Mouse (Mus musculus): Measurements from ENCODE around the gene Armc12. TPM values are rescaled to one million over a fixed set of nuclear protein-coding genes. Genes with fewer than 3 reads are reported as not detected.

The Armc12 gene
- polyA plus RNA-seq, 1 experiment from 2014 or later: not detected

GRCm38 (mm10) chr17:28517956-28518614 lies 12.5 kb upstream of the Armc12 start:
- no peaks in the 10 kb centered on the region for H3K9me3 ChIP-seq (ENCODE audit: control insufficient read depth, low read length)
- H3K4me2 ChIP-seq (ENCODE audit: low read depth): peak overlapping the region; percentile 67
- H3K27ac ChIP-seq (ENCODE audit: low read depth, low read length): 0 out of 2 replicates have a peak overlapping the region, but pooled peaks have one; percentile 14
- ATAC-seq (ENCODE audit: insufficient read depth, low FRiP score, low TSS enrichment): peak; percentile 42; the same call in 1 of the 2 replicates
- under 1% methylated on average over 42 of the region's 46 CpGs for WGBS
- H3K9ac ChIP-seq (ENCODE audit: low read length): peak overlapping the region; percentile 57
- H3K36me3 ChIP-seq (ENCODE audit: control insufficient read depth, insufficient read depth, low read length): no peaks in the 10 kb centered on the region
- DNase-seq (ENCODE audit: low spot score): peak; percentile 67
- peak overlapping the region; percentile 37 for H3K4me3 ChIP-seq (ENCODE audit: low read depth, low read length)
- H3K4me1 ChIP-seq (ENCODE audit: control insufficient read depth, insufficient read depth, low read length): 0 out of 2 replicates have a peak, but pooled peaks cover 5% of the 10 kb centered on the region
- peaks cover 18% of the 10 kb centered on the region for H3K27me3 ChIP-seq (ENCODE audit: control insufficient read depth, insufficient read depth, low read length)

GRCm38 (mm10) chr17:28518615-28519071 lies 12.0 kb upstream of the Armc12 start:
- ATAC-seq (ENCODE audit: insufficient read depth, low FRiP score, low TSS enrichment) (no peak), DNase-seq (ENCODE audit: low spot score) (no peak)
- Histone ChIP-seq H3K9me3 (ENCODE audit: control insufficient read depth, low read length) (no peaks in the 10 kb centered on the region), H3K27ac (ENCODE audit: low read depth, low read length) (no peak overlapping the region), H3K27me3 (ENCODE audit: control insufficient read depth, insufficient read depth, low read length) (peaks cover 18% of the 10 kb centered on the region), H3K4me1 (ENCODE audit: control insufficient read depth, insufficient read depth, low read length) (0 out of 2 replicates have a peak, but pooled peaks cover 5% of the 10 kb centered on the region), H3K4me2 (ENCODE audit: low read depth) (peak overlapping the region; percentile 67), H3K9ac (ENCODE audit: low read length) (peak overlapping the region; percentile 57), H3K4me3 (ENCODE audit: low read depth, low read length) (peak overlapping the region; percentile 37), H3K36me3 (ENCODE audit: control insufficient read depth, insufficient read depth, low read length) (no peaks in the 10 kb centered on the region)
- WGBS: 22% methylated on average over 8 of the region's 8 CpGs

GRCm38 (mm10) chr17:28519827-28520226 lies 10.8 kb upstream of the Armc12 start:
- Histone ChIP-seq H3K36me3 (ENCODE audit: control insufficient read depth, insufficient read depth, low read length) (no peaks in the 10 kb centered on the region), H3K27ac (ENCODE audit: low read depth, low read length) (no peak overlapping the region), H3K4me3 (ENCODE audit: low read depth, low read length) (no peak overlapping the region), H3K4me2 (ENCODE audit: low read depth) (no peak overlapping the region), H3K9ac (ENCODE audit: low read length) (no peak overlapping the region), H3K4me1 (ENCODE audit: control insufficient read depth, insufficient read depth, low read length) (0 out of 2 replicates have a peak, but pooled peaks cover 5% of the 10 kb centered on the region), H3K27me3 (ENCODE audit: control insufficient read depth, insufficient read depth, low read length) (peaks cover 18% of the 10 kb centered on the region), H3K9me3 (ENCODE audit: control insufficient read depth, low read length) (no peaks in the 10 kb centered on the region)
- no peak for ATAC-seq (ENCODE audit: insufficient read depth, low FRiP score, low TSS enrichment)
- no peak for DNase-seq (ENCODE audit: low spot score)
- 96% methylated on average over 3 of the region's 3 CpGs for WGBS

GRCm38 (mm10) chr17:28520561-28520960 lies 10.0 kb upstream of the Armc12 start:
- WGBS: 69% methylated on average over 4 of the region's 4 CpGs
- Histone ChIP-seq H3K4me1 (ENCODE audit: control insufficient read depth, insufficient read depth, low read length) (0 out of 2 replicates have a peak, but pooled peaks cover 5% of the 10 kb centered on the region), H3K36me3 (ENCODE audit: control insufficient read depth, insufficient read depth, low read length) (no peaks in the 10 kb centered on the region), H3K9me3 (ENCODE audit: control insufficient read depth, low read length) (no peaks in the 10 kb centered on the region), H3K27ac (ENCODE audit: low read depth, low read length) (no peak overlapping the region), H3K4me2 (ENCODE audit: low read depth) (no peak overlapping the region), H3K9ac (ENCODE audit: low read length) (no peak overlapping the region), H3K4me3 (ENCODE audit: low read depth, low read length) (no peak overlapping the region), H3K27me3 (ENCODE audit: control insufficient read depth, insufficient read depth, low read length) (peaks cover 18% of the 10 kb centered on the region)
- DNase-seq (ENCODE audit: low spot score) (no peak), ATAC-seq (ENCODE audit: insufficient read depth, low FRiP score, low TSS enrichment) (no peak)

- 65% methylated on average over 5 of the region's 5 CpGs for WGBS
- H3K27ac ChIP-seq (ENCODE audit: low read depth, low read length): no peak overlapping the region
- H3K9me3 ChIP-seq (ENCODE audit: control insufficient read depth, low read length): no peaks in the 10 kb centered on the region
- H3K4me2 ChIP-seq (ENCODE audit: low read depth): no peak overlapping the region
- 0 out of 2 replicates have a peak, but pooled peaks cover 5% of the 10 kb centered on the region for H3K4me1 ChIP-seq (ENCODE audit: control insufficient read depth, insufficient read depth, low read length)
- H3K4me3 ChIP-seq (ENCODE audit: low read depth, low read length): no peak overlapping the region
- no peak overlapping the region for H3K9ac ChIP-seq (ENCODE audit: low read length)
- DNase-seq (ENCODE audit: low spot score) (no peak), ATAC-seq (ENCODE audit: insufficient read depth, low FRiP score, low TSS enrichment) (no peak)
- peaks cover 15% of the 10 kb centered on the region for H3K27me3 ChIP-seq (ENCODE audit: control insufficient read depth, insufficient read depth, low read length)
- no peaks in the 10 kb centered on the region for H3K36me3 ChIP-seq (ENCODE audit: control insufficient read depth, insufficient read depth, low read length)
Measured at GRCm38 (mm10) chr17:28521071-28521726, 9.4 kb upstream of the Armc12 start.

- no peak overlapping the region for H3K4me3 ChIP-seq (ENCODE audit: low read depth, low read length)
- H3K27ac ChIP-seq (ENCODE audit: low read depth, low read length): no peak overlapping the region
- DNase-seq (ENCODE audit: low spot score): no peak
- no peak overlapping the region for H3K4me2 ChIP-seq (ENCODE audit: low read depth)
- 27% methylated on average over 6 of the region's 6 CpGs for WGBS
- H3K27me3 ChIP-seq (ENCODE audit: control insufficient read depth, insufficient read depth, low read length): peaks cover 14% of the 10 kb centered on the region
- 0 out of 2 replicates have a peak, but pooled peaks cover 5% of the 10 kb centered on the region for H3K4me1 ChIP-seq (ENCODE audit: control insufficient read depth, insufficient read depth, low read length)
- H3K9me3 ChIP-seq (ENCODE audit: control insufficient read depth, low read length): no peaks in the 10 kb centered on the region
- no peaks in the 10 kb centered on the region for H3K36me3 ChIP-seq (ENCODE audit: control insufficient read depth, insufficient read depth, low read length)
- ATAC-seq (ENCODE audit: insufficient read depth, low FRiP score, low TSS enrichment): no peak
- no peak overlapping the region for H3K9ac ChIP-seq (ENCODE audit: low read length)
Measured at GRCm38 (mm10) chr17:28521920-28522319, 8.7 kb upstream of the Armc12 start.

- Histone ChIP-seq H3K27ac (ENCODE audit: low read depth, low read length) (0 out of 2 replicates have a peak overlapping the region, but pooled peaks have one; percentile 49), H3K9ac (ENCODE audit: low read length) (peak overlapping the region; percentile 65), H3K27me3 (ENCODE audit: control insufficient read depth, insufficient read depth, low read length) (peaks cover 12% of the 10 kb centered on the region), H3K36me3 (ENCODE audit: control insufficient read depth, insufficient read depth, low read length) (no peaks in the 10 kb centered on the region), H3K4me2 (ENCODE audit: low read depth) (peak overlapping the region; percentile 97), H3K4me3 (ENCODE audit: low read depth, low read length) (peak overlapping the region; percentile 73), H3K9me3 (ENCODE audit: control insufficient read depth, low read length) (no peaks in the 10 kb centered on the region), H3K4me1 (ENCODE audit: control insufficient read depth, insufficient read depth, low read length) (0 out of 2 replicates have a peak, but pooled peaks cover 5% of the 10 kb centered on the region)
- ATAC-seq (ENCODE audit: insufficient read depth, low FRiP score, low TSS enrichment): peak; percentile 76
- 0% methylated on average over 33 of the region's 66 CpGs for WGBS
- peak; percentile 86 for DNase-seq (ENCODE audit: low spot score)
Measured at GRCm38 (mm10) chr17:28522623-28523354, 7.8 kb upstream of the Armc12 start.

GRCm38 (mm10) chr17:28523355-28524008 lies 7.1 kb upstream of the Armc12 start:
- Histone ChIP-seq H3K27me3 (ENCODE audit: control insufficient read depth, insufficient read depth, low read length) (peaks cover 10% of the 10 kb centered on the region), H3K9me3 (ENCODE audit: control insufficient read depth, low read length) (no peaks in the 10 kb centered on the region), H3K36me3 (ENCODE audit: control insufficient read depth, insufficient read depth, low read length) (no peaks in the 10 kb centered on the region), H3K9ac (ENCODE audit: low read length) (peak overlapping the region; percentile 65), H3K27ac (ENCODE audit: low read depth, low read length) (0 out of 2 replicates have a peak overlapping the region, but pooled peaks have one; percentile 49), H3K4me3 (ENCODE audit: low read depth, low read length) (peak overlapping the region; percentile 73), H3K4me1 (ENCODE audit: control insufficient read depth, insufficient read depth, low read length) (0 out of 2 replicates have a peak, but pooled peaks cover 2% of the 10 kb centered on the region), H3K4me2 (ENCODE audit: low read depth) (peak overlapping the region; percentile 97)
- DNase-seq (ENCODE audit: low spot score): no peak
- 7% methylated on average over 27 of the region's 28 CpGs for WGBS
- peak; percentile 4; the same call in 1 of the 2 replicates for ATAC-seq (ENCODE audit: insufficient read depth, low FRiP score, low TSS enrichment)

Data from neural tube, embryonic 11.5 days (tissue).